Mouse (Mus musculus) monocyte, adult 2 months (primary cell): ENCODE measurements around the gene Olfr1186.
"Not testable (repeated sequence)": the region's sequence is repeated elsewhere in the genome, so short reads cannot be mapped to it uniquely, and the experiment has no call there.

Experiments used
- DNase-seq, 2 experiments: peaks; one replicate each; pipeline ENCODE4 v3.0.0; 2022; ENCODE audit warnings: low spot score in 2 of 2, low read depth in 1 of 2

Gene Olfr1186

GRCm38 (mm10) chr2:88518251-88518650, at the start of gene Olfr1186:
TSS of gene Olfr1186 (plus strand) at chr2:88518551.
- no peak for DNase-seq

DNA sequence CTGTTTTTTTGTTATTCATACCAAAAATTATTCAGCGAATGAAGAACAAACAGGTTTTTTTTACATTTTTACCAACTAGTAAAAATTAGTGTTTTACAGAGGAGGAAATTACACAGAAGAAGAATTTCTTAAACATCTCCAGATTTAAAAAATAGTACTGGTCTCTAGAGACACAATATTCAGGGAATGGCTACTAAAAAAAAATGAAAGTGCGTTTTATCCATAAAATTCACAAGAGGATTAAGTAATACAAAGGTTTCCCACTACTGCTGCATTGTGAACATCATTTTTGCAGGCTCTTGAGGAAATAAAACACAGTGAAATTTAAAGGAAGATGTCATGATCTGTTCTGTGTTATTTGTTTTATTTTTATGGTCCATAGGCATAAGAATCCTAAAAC, 35.1 kb upstream of the Olfr1186 start, which contains the start of gene Olfr1184:
Gene Olfr1184 (plus strand): TSS at position 301 of the 400 bp plus-strand sequence.
- no peak for DNase-seq

GRCm38 (mm10) chr2:88493020-88493419, 25.3 kb upstream of the Olfr1186 start, which contains the start of gene Olfr1185-ps1:
TSS of gene Olfr1185-ps1 (plus strand) at chr2:88493320.
- no peak for DNase-seq

DNA sequence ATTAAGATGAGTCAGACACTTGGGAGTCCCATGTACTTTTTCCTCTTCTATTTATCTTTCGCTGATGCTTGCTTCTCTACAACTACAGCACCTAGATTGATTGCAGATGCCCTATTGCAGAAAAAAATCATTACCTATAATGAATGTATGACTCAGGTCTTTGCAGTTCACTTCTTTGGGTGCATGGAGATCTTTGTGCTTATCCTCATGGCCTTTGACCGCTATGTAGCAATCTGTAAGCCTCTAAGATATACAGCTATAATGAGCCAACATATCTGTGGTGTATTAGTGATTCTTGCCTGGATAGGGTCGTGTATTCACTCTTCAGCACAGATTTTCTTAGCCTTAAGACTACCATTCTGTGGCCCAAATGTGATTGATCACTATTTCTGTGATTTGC, 7.4 kb downstream of the Olfr1186 start:
- no peak for DNase-seq

DNA sequence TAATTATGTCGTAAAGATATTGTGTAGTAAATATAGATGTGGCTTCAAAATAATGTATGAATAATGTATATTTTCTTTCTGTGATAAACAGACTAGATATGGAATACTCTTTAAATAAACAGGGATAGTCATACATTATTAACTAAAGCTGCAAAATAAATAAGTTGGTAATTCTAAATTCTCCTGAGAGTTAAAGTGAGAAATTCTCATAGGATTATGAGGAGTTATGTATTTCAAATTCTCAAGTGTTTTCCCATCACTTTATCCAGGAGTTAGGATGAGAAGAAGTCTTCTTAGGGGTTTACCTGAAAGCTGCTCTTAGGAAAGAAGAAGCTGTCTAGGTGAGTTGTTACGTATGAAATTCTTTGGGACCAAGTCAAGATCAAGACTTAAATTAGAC, 38.3 kb downstream of the Olfr1186 start, which contains the start of gene Olfr1188:
Gene Olfr1188 (plus strand): TSS at position 301 of the 400 bp plus-strand sequence.
- DNase-seq = no peak

DNA sequence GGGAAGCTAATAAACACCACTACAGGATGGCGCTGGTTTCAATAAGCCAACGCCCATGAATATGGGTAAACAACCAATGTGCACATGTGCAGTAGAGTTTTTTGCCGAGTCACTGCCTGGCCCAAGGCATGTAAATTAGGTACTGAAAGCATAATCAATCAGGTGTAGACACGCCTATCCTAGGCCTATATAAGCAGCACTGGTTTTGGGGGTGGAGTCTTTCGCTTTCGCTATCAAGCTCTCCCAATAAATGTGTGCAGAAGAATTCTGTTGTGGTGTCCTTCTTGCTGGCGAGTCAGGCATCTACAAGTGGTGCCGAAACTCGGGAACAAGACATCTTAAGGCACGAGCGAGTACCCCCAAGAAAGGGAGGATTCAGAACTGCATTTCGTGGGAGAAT, 54.3 kb downstream of the Olfr1186 start:
- DNase-seq = not testable (repeated sequence)
